11 mouse cellular contexts compared by ENCODE assay signal in the genomic region with DNA sequence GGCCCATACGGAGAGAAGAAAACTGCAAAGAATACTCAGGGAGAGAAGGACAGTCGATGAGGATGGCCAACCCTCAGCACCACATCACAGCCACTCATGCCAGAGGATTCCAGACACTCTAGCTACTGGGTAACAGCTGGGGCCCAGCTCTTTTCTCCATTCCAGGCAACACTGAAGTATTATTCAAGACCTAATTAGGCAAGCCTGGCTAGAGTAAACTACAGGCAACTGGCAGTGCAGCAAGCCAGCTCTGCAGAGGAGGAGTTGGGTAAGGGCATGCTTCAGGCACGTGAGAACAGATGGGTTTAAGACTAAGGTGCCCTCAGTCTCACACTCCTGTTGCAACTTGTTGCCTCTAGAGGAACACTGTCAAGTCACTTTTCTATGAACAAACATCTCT.
A peak's percentile ranks its signal among the peaks of the same experiment; 100 is the strongest.
DNase-seq lines count a peak whose midpoint lies in the region; ATAC-seq and TF ChIP-seq lines count a peak whose summit lies in the region.
"Had no signal": no experiment of that assay in that cellular context is flagged by ENCODE, and none has a peak within 500 bp of the region (broad histone marks: within the 10 kb centered on the region; RNA-seq: fewer than 3 reads in every experiment).

No protein-coding gene starts in this region.

- no peaks in the 10 kb centered on the region for H3K4me1 ChIP-seq in embryonic facial prominence, embryonic 14.5 days (ENCODE audit: control insufficient read depth, insufficient read depth, low read length)
- peaks cover 9% of the 10 kb centered on the region for H3K4me1 ChIP-seq in embryonic facial prominence, embryonic 10.5 days
- H3K4me1 ChIP-seq in kidney, adult 2 months (ENCODE audit: control insufficient read depth, insufficient read depth, low read length) = no peaks in the 10 kb centered on the region
- H3K4me1 ChIP-seq in lung, embryonic 15.5 days = peaks cover 23% of the 10 kb centered on the region
- H3K4me1 ChIP-seq: liver, embryonic 15.5 days had no signal

- no peaks in the 10 kb centered on the region for H3K36me3 ChIP-seq in embryonic facial prominence, embryonic 14.5 days (ENCODE audit: control insufficient read depth, insufficient read depth, low read length)
- H3K36me3 ChIP-seq in embryonic facial prominence, embryonic 10.5 days (replicated peaks) = no peaks in the 10 kb centered on the region
- H3K36me3 ChIP-seq in kidney, adult 2 months (ENCODE audit: control insufficient read depth, insufficient read depth, low read length) = no peaks in the 10 kb centered on the region
- no peaks in the 10 kb centered on the region for H3K36me3 ChIP-seq in lung, embryonic 15.5 days
- H3K36me3 ChIP-seq: liver, embryonic 15.5 days had no signal

- TF ChIP-seq POLR2A in kidney, adult 2 months (IDR thresholded peaks at IDR 0.05; ENCODE audit: low read depth, low read length) = no peak

- WGBS in embryonic facial prominence, embryonic 14.5 days = 69% methylated on average over 3 of the region's 3 CpGs
- WGBS in embryonic facial prominence, embryonic 10.5 days = 72% methylated on average over 3 of the region's 3 CpGs
- WGBS in kidney, adult 2 months = 76% methylated on average over 3 of the region's 3 CpGs
- 40% methylated on average over 3 of the region's 3 CpGs for WGBS in lung, embryonic 15.5 days

- 0 out of 2 replicates have a peak, but pooled peaks have one; percentile 53 for ATAC-seq in embryonic facial prominence, embryonic 14.5 days (ENCODE audit: low read depth)
- no peak for ATAC-seq in lung, embryonic 15.5 days (ENCODE audit: borderline replicate concordance, extremely low read depth, low FRiP score, low TSS enrichment)
- ATAC-seq: Patski had no signal

- no peak for TF ChIP-seq CTCF in kidney, adult 2 months (conservative IDR thresholded peaks at IDR 0.05; ENCODE audit: insufficient read depth, insufficient read length, low read depth, low read length)

- H3K4me3 ChIP-seq in embryonic facial prominence, embryonic 14.5 days (ENCODE audit: low read depth, low read length) = no peak overlapping the region
- no peak overlapping the region for H3K4me3 ChIP-seq in embryonic facial prominence, embryonic 10.5 days
- H3K4me3 ChIP-seq in kidney, adult 2 months (ENCODE audit: insufficient read depth, low read depth, low read length) = no peak overlapping the region
- H3K4me3 ChIP-seq in lung, embryonic 15.5 days = no peak overlapping the region
- H3K4me3 ChIP-seq: liver, embryonic 15.5 days had no signal

- H3K27ac ChIP-seq in embryonic facial prominence, embryonic 14.5 days (replicated peaks; ENCODE audit: low read depth, low read length) = no peak overlapping the region
- H3K27ac ChIP-seq in embryonic facial prominence, embryonic 10.5 days (replicated peaks) = no peak overlapping the region
- no peak overlapping the region for H3K27ac ChIP-seq in kidney, adult 2 months (ENCODE audit: insufficient read depth, low read depth, low read length)
- peak overlapping the region; percentile 15; the same call in 1 of the 2 replicates for H3K27ac ChIP-seq in lung, embryonic 15.5 days
- H3K27ac ChIP-seq: hindbrain, embryonic 14.5 days; liver, embryonic 15.5 days had no signal

- no peak overlapping the region for H3K9ac ChIP-seq in embryonic facial prominence, embryonic 14.5 days (ENCODE audit: low read depth, low read length)
- no peak overlapping the region for H3K9ac ChIP-seq in lung, embryonic 15.5 days
- H3K9ac ChIP-seq: hindbrain, embryonic 14.5 days; liver, embryonic 15.5 days had no signal

- no peaks in the 10 kb centered on the region for H3K27me3 ChIP-seq in embryonic facial prominence, embryonic 14.5 days (replicated peaks; ENCODE audit: control insufficient read depth, insufficient read depth, low read length)
- no peaks in the 10 kb centered on the region for H3K27me3 ChIP-seq in embryonic facial prominence, embryonic 10.5 days (replicated peaks; ENCODE audit: low read depth, poor library complexity, severe bottlenecking)
- no peaks in the 10 kb centered on the region for H3K27me3 ChIP-seq in kidney, adult 2 months (replicated peaks; ENCODE audit: control insufficient read depth, insufficient read depth, low read length)
- no peaks in the 10 kb centered on the region for H3K27me3 ChIP-seq in lung, embryonic 15.5 days
- H3K27me3 ChIP-seq: liver, embryonic 15.5 days; Patski had no signal

- H3K4me2 ChIP-seq in embryonic facial prominence, embryonic 14.5 days (ENCODE audit: low read depth, low read length) = no peak overlapping the region
- no peak overlapping the region for H3K4me2 ChIP-seq in lung, embryonic 15.5 days
- H3K4me2 ChIP-seq: hindbrain, embryonic 14.5 days; liver, embryonic 15.5 days had no signal

- DNase-seq in embryonic facial prominence, embryonic 14.5 days (ENCODE audit: low spot score) = peak; percentile 54
- DNase-seq in embryonic facial prominence, embryonic 10.5 days (ENCODE audit: low spot score) = no peak
- peak; percentile 29 for DNase-seq in kidney, adult 2 months
- no peak for DNase-seq in kidney, postnatal 10 days
- DNase-seq in Muller cell, postnatal 12 days (ENCODE audit: inconsistent ontology term) = peak; percentile 60
- no peak for DNase-seq in cerebellum, adult 11 months
- no peak for DNase-seq in frontal cortex, adult 2 months (ENCODE audit: extremely low spot score in 1 of 2, low spot score in 1 of 2)

- H3K9me3 ChIP-seq in embryonic facial prominence, embryonic 14.5 days (ENCODE audit: control insufficient read depth, low read length) = no peaks in the 10 kb centered on the region
- H3K9me3 ChIP-seq in embryonic facial prominence, embryonic 10.5 days = no peaks in the 10 kb centered on the region
- H3K9me3 ChIP-seq in lung, embryonic 15.5 days = no peaks in the 10 kb centered on the region
- H3K9me3 ChIP-seq: liver, embryonic 15.5 days had no signal

Comparison
In these comparisons a context has a peak if more than half of its experiments do, and no peak if none do; other contexts are left out.
1. DNase-seq: peak in embryonic facial prominence, embryonic 14.5 days (single experiment), kidney, adult 2 months (single experiment) and Muller cell, postnatal 12 days (single experiment); none in embryonic facial prominence, embryonic 10.5 days (single experiment), kidney, postnatal 10 days (single experiment), cerebellum, adult 11 months (single experiment) and frontal cortex, adult 2 months (0 of 2).